Mouse (Mus musculus) limb, embryonic 14.5 days (tissue): ENCODE data around the gene Serp1. TPM values are rescaled to one million over a fixed set of nuclear protein-coding genes. Genes with fewer than 3 reads are reported as not detected.

Experiments
- polyA plus RNA-seq, 2 experiments: library from polyadenylated mRNA; depleted of rRNA in 1 of 2; stranded (reverse) in 1 of 2; unstranded in 1 of 2; fragments of >200 nt; fragmentation: Nextera tagmentation in 1 of 2; extraction: Ambion mirVana in 1 of 2; gene quantifications; 2 replicates each; pipeline versions ENCODE4 v1.2.1 to v1.2.3; 2012 to 2014

Serp1 gene
- polyA plus RNA-seq, 2 experiments, result 63.8 to 177 TPM

Other genes starting within 250 kb of the Serp1 start
- 19.6 and 26.3 TPM in 2 replicates for gene Tsc22d2, start 111.2 kb downstream of the Serp1 start, polyA plus RNA-seq (2012; rRNA removed)
- gene Tsc22d2, start 111.2 kb downstream of the Serp1 start, polyA plus RNA-seq (2014; fragmentation: Nextera tagmentation; extraction: Ambion mirVana), result 17.1 and 20.5 TPM in 2 replicates
- 49.7 and 52.2 TPM in 2 replicates for gene Eif2a, start 71 bp downstream of the Serp1 start, polyA plus RNA-seq (2012; rRNA removed)
- gene Eif2a, start 71 bp downstream of the Serp1 start, polyA plus RNA-seq (2014; fragmentation: Nextera tagmentation; extraction: Ambion mirVana), result 52.8 and 55.8 TPM in 2 replicates
- gene Selenot, start 50.7 kb upstream of the Serp1 start, polyA plus RNA-seq (2012; rRNA removed), result 35.2 and 37.6 TPM in 2 replicates
- 18.3 and 21.1 TPM in 2 replicates for gene Selenot, start 50.7 kb upstream of the Serp1 start, polyA plus RNA-seq (2014; fragmentation: Nextera tagmentation; extraction: Ambion mirVana)
- gene Erich6, start 111.3 kb upstream of the Serp1 start, polyA plus RNA-seq (2012; rRNA removed), result 0.09 and 0.21 TPM in 2 replicates
- gene Erich6, start 111.3 kb upstream of the Serp1 start, polyA plus RNA-seq (2014; fragmentation: Nextera tagmentation; extraction: Ambion mirVana), result not detected in 2 replicates
- gene Siah2, start 166.5 kb upstream of the Serp1 start, polyA plus RNA-seq (2012; rRNA removed), result 12.2 and 16.9 TPM in 2 replicates
- gene Siah2, start 166.5 kb upstream of the Serp1 start, polyA plus RNA-seq (2014; fragmentation: Nextera tagmentation; extraction: Ambion mirVana), result 7.5 and 10.7 TPM in 2 replicates